Mouse (Mus musculus) layer of hippocampus, adult 18-20 months (tissue): Measurements from ENCODE around the gene Sdhaf2. TPM values are rescaled to one million over a fixed set of nuclear protein-coding genes. Genes with fewer than 3 reads are reported as not detected.
"Not testable (repeated sequence)": the region's sequence is repeated elsewhere in the genome, so short reads cannot be mapped to it uniquely, and the experiment has no call there.

ENCODE experiments used
- DNase-seq, 2 experiments: peaks; one replicate each; pipeline ENCODE4 v3.0.0; 2022; ENCODE audit warnings: low spot score in 2 of 2
- long read RNA-seq: library from polyadenylated mRNA; stranded (forward); transcript quantifications from one replicate; pipeline ENCODE4 v2.0.0, GENCODE M21; 2021
- total RNA-seq, 2 experiments: library from RNA; stranded (reverse); gene quantifications; 2 replicates each; pipeline ENCODE4 v1.2.3; 2021

The Sdhaf2 gene
- 10 to 100 TPM; 51.3 to 55.5 TPM for total RNA-seq
- long read RNA-seq, transcript Sdhaf2-201 (4 exons, 2,981 nt) = major isoform, 27 of 34 reads
- long read RNA-seq, partial matches to known transcripts = 1 of 34 reads
- long read RNA-seq, other reads (novel, unspliced or antisense) = 1 of 34 reads

DNA sequence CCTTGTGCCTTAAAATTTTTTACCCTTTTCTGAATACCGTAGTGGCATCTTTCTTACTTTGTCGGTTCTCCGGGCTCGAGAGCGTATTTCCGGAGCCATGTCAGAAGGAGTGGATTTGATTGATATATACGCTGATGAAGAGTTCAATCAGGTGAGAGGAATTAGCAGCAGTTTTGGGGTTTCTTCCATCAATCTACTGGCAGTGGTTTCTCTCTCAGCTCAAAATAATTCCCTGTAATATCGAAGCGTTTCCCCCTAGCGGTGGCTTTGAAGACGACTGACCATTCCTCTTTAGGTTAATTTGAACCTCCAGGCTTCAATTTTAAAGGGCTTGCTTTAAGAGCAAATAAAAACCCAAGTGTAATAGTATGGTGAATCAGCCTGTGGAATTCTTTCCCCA lies at the start of gene Sdhaf2:
Gene Sdhaf2, minus strand, starts transcription at position 233 of the 400 bp plus-strand sequence.
- peak in 1 of 2 experiments; percentile 39 for DNase-seq

DNA sequence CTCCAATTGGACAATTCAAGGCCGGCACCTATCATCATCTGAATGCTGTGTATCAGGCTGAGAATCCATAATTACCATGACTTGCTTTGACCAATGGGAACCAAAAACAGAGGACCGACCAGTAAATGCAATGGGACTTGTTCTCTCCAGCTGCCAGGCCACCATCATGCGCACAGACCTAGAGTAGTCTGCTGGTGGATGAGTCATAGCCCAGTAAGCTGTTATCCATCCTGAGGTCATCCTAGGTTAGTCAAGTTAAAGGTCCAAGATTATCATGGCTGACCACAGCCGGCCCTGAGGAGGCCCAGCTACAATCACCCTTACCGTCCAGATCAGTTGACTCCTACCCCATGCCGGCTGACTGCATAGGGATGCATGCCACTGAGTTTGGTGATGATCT lies 43.7 kb upstream of the Sdhaf2 start:
- no peak for DNase-seq

DNA sequence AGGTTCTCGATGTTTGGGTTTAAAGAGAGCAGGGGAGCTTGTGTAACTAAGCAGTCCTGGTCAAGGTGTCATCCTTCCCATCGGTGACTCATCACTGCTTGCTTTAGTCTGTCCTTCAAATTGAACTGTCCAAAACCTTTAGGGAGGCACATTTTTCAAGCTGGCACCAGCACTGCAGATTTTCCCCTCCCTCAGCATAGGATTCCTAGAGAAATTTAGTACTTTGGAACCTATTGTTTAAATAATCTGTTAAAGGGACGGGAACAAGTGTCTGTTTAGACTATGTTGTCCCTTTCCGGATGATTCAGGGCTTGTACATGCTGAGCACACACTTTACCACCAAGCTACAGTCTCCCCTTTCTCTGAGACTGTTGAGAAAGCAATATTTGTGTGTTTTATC lies 39.3 kb upstream of the Sdhaf2 start:
- no peak for DNase-seq

GRCm38 (mm10) chr19:10564278-10564677 lies 38.3 kb upstream of the Sdhaf2 start:
- no peak for DNase-seq

GRCm38 (mm10) chr19:10562351-10562750 lies 36.4 kb upstream of the Sdhaf2 start:
- no peak for DNase-seq

GRCm38 (mm10) chr19:10561558-10562314 lies 35.8 kb upstream of the Sdhaf2 start:
- no peak for DNase-seq

- no peak for DNase-seq
Measured at GRCm38 (mm10) chr19:10560108-10560507, 34.2 kb upstream of the Sdhaf2 start.

GRCm38 (mm10) chr19:10557837-10558375 lies 32.0 kb upstream of the Sdhaf2 start:
- not testable (repeated sequence) for DNase-seq

DNA sequence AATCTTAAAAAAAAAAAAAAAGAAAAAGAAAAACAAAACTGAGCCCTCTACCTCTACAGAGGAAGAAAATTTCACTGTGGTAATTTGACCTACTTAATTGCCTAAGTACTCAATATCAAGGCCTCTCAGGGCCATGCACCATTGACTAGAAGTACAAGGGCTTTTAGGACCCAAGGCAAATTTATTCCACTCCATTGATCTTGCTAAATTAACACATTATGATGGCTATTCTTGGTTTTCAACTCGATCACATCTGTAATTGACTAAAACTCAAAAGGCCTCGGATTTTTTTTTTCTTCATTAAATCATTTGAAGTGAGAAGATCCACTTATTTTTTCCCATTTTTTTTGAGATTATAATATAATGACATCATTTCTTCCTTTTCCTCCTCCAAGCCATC lies 31.5 kb upstream of the Sdhaf2 start:
- DNase-seq = no peak

DNA sequence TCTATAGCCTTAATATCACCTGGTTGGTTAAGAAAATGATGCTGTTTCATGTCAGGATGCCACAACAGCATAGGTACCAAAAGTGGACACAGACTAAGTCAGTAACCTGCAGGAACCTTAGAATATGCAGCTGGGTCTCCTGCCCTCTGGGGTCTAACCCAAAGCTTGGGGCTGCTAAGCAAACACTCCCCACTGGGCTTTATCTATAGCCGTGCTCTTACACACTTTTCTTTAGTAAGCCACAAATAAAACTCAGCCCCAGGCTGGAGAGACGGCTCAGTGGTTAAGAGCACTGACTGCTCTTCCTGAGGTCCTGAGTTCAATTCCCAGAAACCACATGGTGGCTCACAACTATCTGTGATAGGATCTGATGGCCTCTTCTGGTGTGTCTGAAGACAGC lies 31.1 kb upstream of the Sdhaf2 start:
- DNase-seq = no peak

- DNase-seq = peak; percentile 79 to 88
Measured at GRCm38 (mm10) chr19:10555624-10556510, 29.9 kb upstream of the Sdhaf2 start, which contains the start of gene Tmem216. Tmem216 (minus strand) TSS chr19:10556238.

DNA sequence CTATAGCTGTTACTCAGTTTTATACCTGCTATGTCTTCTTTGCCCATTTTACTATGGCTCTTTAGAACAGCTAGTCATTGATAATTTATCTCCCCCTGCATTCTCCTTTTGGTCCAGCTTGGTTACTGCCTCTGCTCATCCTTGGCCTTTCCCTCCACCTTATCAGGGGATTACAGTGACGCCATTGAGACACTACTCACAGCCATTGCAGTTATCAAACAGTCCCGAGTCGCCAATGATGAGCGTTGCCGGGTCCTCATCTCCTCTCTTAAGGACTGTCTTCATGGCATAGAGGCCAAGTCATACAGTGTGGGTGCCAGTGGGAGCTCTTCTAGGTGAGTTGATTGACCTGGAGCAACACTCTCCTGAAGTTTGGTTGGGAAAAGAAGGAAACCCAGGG lies 13.5 kb upstream of the Sdhaf2 start:
- no peak for DNase-seq

GRCm38 (mm10) chr19:10530082-10530481 lies 4.1 kb upstream of the Sdhaf2 start:
- DNase-seq = no peak

GRCm38 (mm10) chr19:10525106-10525901 lies 638 bp downstream of the Sdhaf2 start, which contains the start of gene Cpsf7:
Cpsf7 (plus strand) TSS chr19:10525266.
- DNase-seq = peak; percentile 85 to 90

DNA sequence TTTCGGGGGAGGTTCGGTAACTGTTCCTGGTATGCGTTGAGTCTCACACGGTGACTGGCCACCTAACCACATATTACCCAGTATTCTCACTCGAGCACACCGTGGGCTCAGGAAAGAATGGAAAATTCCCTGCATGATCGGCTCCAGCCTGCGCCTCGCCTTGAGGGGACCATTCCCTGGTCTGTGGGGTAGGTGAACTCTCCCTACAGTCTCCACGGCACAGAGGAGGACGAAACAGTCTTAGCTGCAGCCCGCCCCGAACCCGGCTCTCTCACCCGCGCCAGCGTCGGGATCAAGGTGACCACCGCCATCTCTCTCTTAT lies 1.2 kb downstream of the Sdhaf2 start:
- no peak for DNase-seq

GRCm38 (mm10) chr19:10523483-10524080 lies 2.4 kb downstream of the Sdhaf2 start:
- no peak for DNase-seq

GRCm38 (mm10) chr19:10521926-10522325 lies 4.0 kb downstream of the Sdhaf2 start:
- no peak for DNase-seq

DNA sequence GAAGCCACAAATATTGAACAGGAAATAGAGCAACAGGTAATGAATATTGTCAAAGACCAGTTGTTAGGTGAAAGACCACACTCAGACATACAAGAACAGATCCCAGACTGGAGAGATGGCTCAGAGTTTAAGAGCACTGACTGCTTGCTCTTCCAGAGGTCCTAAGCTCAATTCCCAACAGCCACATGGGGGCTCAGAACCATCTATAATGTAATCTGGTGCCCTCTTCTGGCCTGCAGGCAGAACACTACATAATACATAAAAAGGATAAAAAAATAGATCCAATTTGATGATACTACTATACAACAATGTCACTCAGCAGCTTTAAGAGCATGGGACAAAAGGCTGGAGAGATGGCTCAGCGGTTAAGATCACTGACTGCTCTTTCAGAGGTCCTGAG lies 5.6 kb downstream of the Sdhaf2 start:
- DNase-seq = peak in 1 of 2 experiments; percentile 40

- DNase-seq = no peak
Measured at GRCm38 (mm10) chr19:10510759-10511330, 15.1 kb downstream of the Sdhaf2 start.

GRCm38 (mm10) chr19:10502571-10502970 lies 23.4 kb downstream of the Sdhaf2 start:
- peak in 1 of 2 experiments; percentile 46 for DNase-seq
